Mouse (Mus musculus): Measurements from ENCODE around the gene Ss18l1. TPM values are rescaled to one million over a fixed set of nuclear protein-coding genes. Genes with fewer than 3 reads are reported as not detected.

Ss18l1 gene
- polyA plus RNA-seq, 1 experiment from 2014 or later, result 2.6 TPM

GRCm38 (mm10) chr2:180045283-180045682, 3.0 kb downstream of the Ss18l1 start:
- ATAC-seq (replicated peaks; ENCODE audit: low FRiP score) (no peak), DNase-seq (ENCODE audit: low spot score) (no peak)
- Histone ChIP-seq H3K27me3 (replicated peaks; ENCODE audit: control insufficient read depth, insufficient read depth, low read length) (no peaks in the 10 kb centered on the region), H3K4me3 (ENCODE audit: low read depth, low read length) (no peak overlapping the region), H3K4me2 (no peak overlapping the region), H3K9me3 (ENCODE audit: control insufficient read depth, low read length) (no peaks in the 10 kb centered on the region), H3K4me1 (replicated peaks; ENCODE audit: control insufficient read depth, insufficient read depth, low read length) (peaks cover 9% of the 10 kb centered on the region), H3K36me3 (ENCODE audit: control insufficient read depth, insufficient read depth, low read length) (peaks cover 5% of the 10 kb centered on the region; the same call in 1 of the 2 replicates), H3K27ac (ENCODE audit: low read depth, low read length) (no peak overlapping the region), H3K9ac (ENCODE audit: low read depth, low read length) (no peak overlapping the region)
- 41% methylated on average over 4 of the region's 4 CpGs for WGBS

- no peak for ATAC-seq (replicated peaks; ENCODE audit: low FRiP score)
- 77% methylated on average over 3 of the region's 3 CpGs for WGBS
Measured at GRCm38 (mm10) chr2:180047580-180047979, 5.3 kb downstream of the Ss18l1 start.

GRCm38 (mm10) chr2:180047980-180048635, 5.8 kb downstream of the Ss18l1 start:
- H3K27ac ChIP-seq (ENCODE audit: low read depth, low read length), result no peak overlapping the region

More at GRCm38 (mm10) chr2:180047580-180047979, 5.3 kb downstream of the Ss18l1 start:
- H3K4me1 ChIP-seq (replicated peaks; ENCODE audit: control insufficient read depth, insufficient read depth, low read length), result no peaks in the 10 kb centered on the region; the same call in none of the 2 replicates
- H3K36me3 ChIP-seq (ENCODE audit: control insufficient read depth, insufficient read depth, low read length), result peaks cover 2% of the 10 kb centered on the region; the same call in 1 of the 2 replicates
- no peak for DNase-seq (ENCODE audit: low spot score)
- no peaks in the 10 kb centered on the region for H3K27me3 ChIP-seq (replicated peaks; ENCODE audit: control insufficient read depth, insufficient read depth, low read length)
- H3K9ac ChIP-seq (ENCODE audit: low read depth, low read length), result no peak overlapping the region
- no peak overlapping the region for H3K4me2 ChIP-seq
- no peak overlapping the region for H3K27ac ChIP-seq (ENCODE audit: low read depth, low read length)
- no peaks in the 10 kb centered on the region for H3K9me3 ChIP-seq (ENCODE audit: control insufficient read depth, low read length)
- no peak overlapping the region for H3K4me3 ChIP-seq (ENCODE audit: low read depth, low read length)

GRCm38 (mm10) chr2:180050986-180051385, 8.7 kb downstream of the Ss18l1 start:
- H3K4me1 ChIP-seq (replicated peaks; ENCODE audit: control insufficient read depth, insufficient read depth, low read length), result no peaks in the 10 kb centered on the region
- 23% methylated on average over 5 of the region's 5 CpGs for WGBS
- no peaks in the 10 kb centered on the region for H3K27me3 ChIP-seq (replicated peaks; ENCODE audit: control insufficient read depth, insufficient read depth, low read length)
- DNase-seq (ENCODE audit: low spot score) (peak; percentile 71), ATAC-seq (replicated peaks; ENCODE audit: low FRiP score) (peak; percentile 70)
- H3K36me3 ChIP-seq (ENCODE audit: control insufficient read depth, insufficient read depth, low read length), result peaks cover 14% of the 10 kb centered on the region
- H3K4me3 ChIP-seq (ENCODE audit: low read depth, low read length), result no peak overlapping the region
- no peak overlapping the region for H3K27ac ChIP-seq (ENCODE audit: low read depth, low read length)
- no peak overlapping the region for H3K9ac ChIP-seq (ENCODE audit: low read depth, low read length)
- H3K9me3 ChIP-seq (ENCODE audit: control insufficient read depth, low read length), result no peaks in the 10 kb centered on the region
- H3K4me2 ChIP-seq, result no peak overlapping the region

More at GRCm38 (mm10) chr2:180047980-180048635, 5.8 kb downstream of the Ss18l1 start:
- DNase-seq (ENCODE audit: low spot score) (no peak), ATAC-seq (replicated peaks; ENCODE audit: low FRiP score) (no peak)
- Histone ChIP-seq H3K4me3 (ENCODE audit: low read depth, low read length) (no peak overlapping the region), H3K27me3 (replicated peaks; ENCODE audit: control insufficient read depth, insufficient read depth, low read length) (no peaks in the 10 kb centered on the region), H3K9ac (ENCODE audit: low read depth, low read length) (no peak overlapping the region), H3K4me1 (replicated peaks; ENCODE audit: control insufficient read depth, insufficient read depth, low read length) (no peaks in the 10 kb centered on the region; the same call in none of the 2 replicates), H3K36me3 (ENCODE audit: control insufficient read depth, insufficient read depth, low read length) (peaks cover 4% of the 10 kb centered on the region; the same call in 1 of the 2 replicates), H3K4me2 (no peak overlapping the region), H3K9me3 (ENCODE audit: control insufficient read depth, low read length) (no peaks in the 10 kb centered on the region)
- 91% methylated on average over 18 of the region's 18 CpGs for whole genome bisulfite sequencing

- Histone ChIP-seq H3K4me3 (ENCODE audit: low read depth, low read length) (no peak overlapping the region), H3K27ac (ENCODE audit: low read depth, low read length) (no peak overlapping the region), H3K36me3 (ENCODE audit: control insufficient read depth, insufficient read depth, low read length) (peaks cover 14% of the 10 kb centered on the region), H3K9ac (ENCODE audit: low read depth, low read length) (no peak overlapping the region), H3K4me2 (no peak overlapping the region), H3K9me3 (ENCODE audit: control insufficient read depth, low read length) (no peaks in the 10 kb centered on the region), H3K4me1 (replicated peaks; ENCODE audit: control insufficient read depth, insufficient read depth, low read length) (no peaks in the 10 kb centered on the region), H3K27me3 (replicated peaks; ENCODE audit: control insufficient read depth, insufficient read depth, low read length) (no peaks in the 10 kb centered on the region)
- ATAC-seq (replicated peaks; ENCODE audit: low FRiP score), result no peak
- 86% methylated on average over 14 of the region's 14 CpGs for WGBS
- no peak for DNase-seq (ENCODE audit: low spot score)
Measured at GRCm38 (mm10) chr2:180051986-180052733, 9.9 kb downstream of the Ss18l1 start.

- Histone ChIP-seq H3K9me3 (ENCODE audit: control insufficient read depth, low read length) (no peaks in the 10 kb centered on the region), H3K4me2 (no peak overlapping the region), H3K9ac (ENCODE audit: low read depth, low read length) (no peak overlapping the region), H3K4me3 (ENCODE audit: low read depth, low read length) (no peak overlapping the region), H3K4me1 (replicated peaks; ENCODE audit: control insufficient read depth, insufficient read depth, low read length) (no peaks in the 10 kb centered on the region), H3K27me3 (replicated peaks; ENCODE audit: control insufficient read depth, insufficient read depth, low read length) (no peaks in the 10 kb centered on the region), H3K27ac (ENCODE audit: low read depth, low read length) (no peak overlapping the region), H3K36me3 (ENCODE audit: control insufficient read depth, insufficient read depth, low read length) (peaks cover 17% of the 10 kb centered on the region)
- no peak for ATAC-seq (replicated peaks; ENCODE audit: low FRiP score)
- WGBS, result 95% methylated on average over 9 of the region's 9 CpGs
- DNase-seq (ENCODE audit: low spot score), result no peak
Measured at GRCm38 (mm10) chr2:180053001-180053400, 10.7 kb downstream of the Ss18l1 start.

GRCm38 (mm10) chr2:180063338-180064131, 21.2 kb downstream of the Ss18l1 start:
- H3K4me3 ChIP-seq (ENCODE audit: low read depth, low read length), result no peak overlapping the region
- no peaks in the 10 kb centered on the region for H3K9me3 ChIP-seq (ENCODE audit: control insufficient read depth, low read length)
- no peak overlapping the region for H3K4me2 ChIP-seq
- H3K4me1 ChIP-seq (replicated peaks; ENCODE audit: control insufficient read depth, insufficient read depth, low read length), result no peaks in the 10 kb centered on the region
- H3K36me3 ChIP-seq (ENCODE audit: control insufficient read depth, insufficient read depth, low read length), result peaks cover 5% of the 10 kb centered on the region; the same call in 1 of the 2 replicates
- H3K27me3 ChIP-seq (replicated peaks; ENCODE audit: control insufficient read depth, insufficient read depth, low read length), result no peaks in the 10 kb centered on the region
- 91% methylated on average over 11 of the region's 11 CpGs for WGBS
- DNase-seq (ENCODE audit: low spot score) (no peak), ATAC-seq (replicated peaks; ENCODE audit: low FRiP score) (no peak)
- H3K9ac ChIP-seq (ENCODE audit: low read depth, low read length), result no peak overlapping the region
- no peak overlapping the region for H3K27ac ChIP-seq (ENCODE audit: low read depth, low read length)

- no peaks in the 10 kb centered on the region for H3K27me3 ChIP-seq (replicated peaks; ENCODE audit: control insufficient read depth, insufficient read depth, low read length)
- no peak for DNase-seq (ENCODE audit: low spot score)
- H3K27ac ChIP-seq (ENCODE audit: low read depth, low read length), result peak overlapping the region; percentile 53
- peak overlapping the region; percentile 80 for H3K9ac ChIP-seq (ENCODE audit: low read depth, low read length)
- 32% methylated on average over 20 of the region's 20 CpGs for WGBS
- peak overlapping the region; percentile 86 for H3K4me3 ChIP-seq (ENCODE audit: low read depth, low read length)
- peak; percentile 56 for ATAC-seq (replicated peaks; ENCODE audit: low FRiP score)
- H3K36me3 ChIP-seq (ENCODE audit: control insufficient read depth, insufficient read depth, low read length), result 0 out of 2 replicates have a peak, but pooled peaks cover 2% of the 10 kb centered on the region
- H3K9me3 ChIP-seq (ENCODE audit: control insufficient read depth, low read length), result no peaks in the 10 kb centered on the region
- peak overlapping the region; percentile 93 for H3K4me2 ChIP-seq
- H3K4me1 ChIP-seq (replicated peaks; ENCODE audit: control insufficient read depth, insufficient read depth, low read length), result peaks cover 8% of the 10 kb centered on the region
Measured at GRCm38 (mm10) chr2:180069770-180070480, 27.6 kb downstream of the Ss18l1 start.

Measured in liver, embryonic 11.5 days (tissue).